Mouse (Mus musculus): ENCODE data around the gene Pmpca. TPM values are rescaled to one million over a fixed set of nuclear protein-coding genes. Genes with fewer than 3 reads are reported as not detected.

Pmpca gene
- polyA plus RNA-seq, 1 experiment from 2014 or later = 132 TPM

DNA sequence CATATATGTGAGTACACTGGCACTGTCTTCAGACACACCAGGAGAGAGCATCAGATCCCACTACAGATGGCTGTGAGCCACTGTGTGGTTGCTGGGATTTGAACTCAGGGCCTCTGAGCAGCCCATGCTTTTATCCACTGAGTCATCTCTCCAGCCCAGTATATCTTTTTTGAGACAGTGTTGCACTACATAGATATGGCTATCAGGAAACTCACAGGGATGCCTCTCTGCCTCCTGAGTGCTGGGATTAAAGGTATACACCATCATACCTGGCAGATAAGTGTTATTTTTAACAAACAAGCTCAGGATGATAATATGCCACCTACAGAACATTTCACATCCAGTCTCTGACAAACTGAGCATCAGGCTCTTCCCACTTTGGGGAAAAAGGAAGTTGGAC, 27.9 kb downstream of the Pmpca start:
- Histone ChIP-seq H3K27me3 (ENCODE audit: insufficient read depth, poor library complexity, severe bottlenecking) (no peaks in the 10 kb centered on the region), H3K36me3 (peaks cover 100% of the 10 kb centered on the region), H3K27ac (no peak overlapping the region), H3K4me3 (no peak overlapping the region), H3K9me3 (no peaks in the 10 kb centered on the region), H3K4me1 (replicated peaks) (no peaks in the 10 kb centered on the region)
- DNase-seq (ENCODE audit: low spot score) = no peak

DNA sequence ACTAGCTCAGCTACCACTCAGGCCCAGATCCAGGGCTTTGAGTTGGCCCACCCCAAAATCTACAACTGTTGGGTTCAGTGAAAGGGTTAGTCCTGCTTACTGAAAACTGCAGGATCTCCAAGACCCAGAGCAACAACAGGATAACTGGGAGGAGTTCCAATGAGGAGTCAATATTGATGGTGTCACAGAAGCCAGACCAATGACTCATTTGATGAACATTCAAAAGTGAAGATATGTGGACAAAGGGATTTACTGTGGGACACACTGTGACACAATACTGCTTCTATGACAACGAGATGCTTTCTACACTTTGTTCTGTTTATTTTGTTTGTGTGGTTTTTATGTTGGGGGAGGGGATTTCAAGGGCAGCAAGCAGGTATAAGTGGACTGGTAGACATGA, 29.0 kb downstream of the Pmpca start:
- H3K4me3 ChIP-seq = no peak overlapping the region
- no peaks in the 10 kb centered on the region for H3K4me1 ChIP-seq (replicated peaks)
- no peaks in the 10 kb centered on the region for H3K27me3 ChIP-seq (ENCODE audit: insufficient read depth, poor library complexity, severe bottlenecking)
- WGBS = 94% methylated on average over 1 of the region's 1 CpGs
- no peaks in the 10 kb centered on the region for H3K9me3 ChIP-seq
- DNase-seq (ENCODE audit: low spot score) = no peak
- H3K36me3 ChIP-seq = peaks cover 100% of the 10 kb centered on the region
- no peak overlapping the region for H3K27ac ChIP-seq

DNA sequence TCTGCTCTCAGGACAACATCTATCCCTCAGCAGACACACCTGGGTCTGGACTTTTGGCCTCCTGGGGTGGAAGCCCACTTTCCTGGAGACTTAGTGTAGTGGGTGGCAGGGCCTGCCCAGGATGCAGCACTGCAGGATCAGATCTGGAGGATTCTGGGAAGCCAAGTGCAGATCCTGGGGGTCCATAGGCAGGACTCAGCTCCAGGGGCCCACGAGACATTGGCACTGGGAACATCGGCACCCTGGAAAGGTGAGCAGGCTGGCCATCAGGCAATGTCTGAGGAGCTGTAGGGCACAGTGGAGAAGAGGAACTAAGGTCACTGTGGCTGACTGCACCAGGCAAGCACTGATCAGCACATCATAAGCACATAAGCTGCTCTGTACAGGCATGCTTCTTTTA, 32.8 kb downstream of the Pmpca start:
- Histone ChIP-seq H3K36me3 (peaks cover 100% of the 10 kb centered on the region), H3K4me1 (replicated peaks) (no peaks in the 10 kb centered on the region), H3K27me3 (ENCODE audit: insufficient read depth, poor library complexity, severe bottlenecking) (no peaks in the 10 kb centered on the region), H3K27ac (no peak overlapping the region), H3K9me3 (no peaks in the 10 kb centered on the region), H3K4me3 (no peak overlapping the region)
- 96% methylated on average over 2 of the region's 2 CpGs for WGBS
- no peak for DNase-seq (ENCODE audit: low spot score)

DNA sequence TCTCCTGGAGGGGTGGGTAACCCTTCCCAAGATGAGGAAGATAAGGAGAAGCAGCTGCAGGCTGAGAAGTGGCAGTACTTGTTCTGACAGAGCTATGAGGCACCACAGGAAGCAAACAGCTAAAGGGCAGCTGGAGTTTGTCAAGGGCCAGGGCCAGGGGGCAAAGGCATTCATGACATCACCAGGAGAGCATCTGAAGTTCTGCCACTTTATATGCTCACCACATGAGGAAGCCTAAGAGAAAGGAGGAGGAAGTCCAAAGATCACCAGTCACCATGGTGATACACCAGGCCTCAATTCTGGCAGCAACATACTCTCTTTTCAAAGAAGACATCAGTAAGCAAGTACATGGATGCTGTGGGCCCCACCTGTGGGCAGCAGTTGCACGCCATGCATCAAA, 33.9 kb downstream of the Pmpca start:
- Histone ChIP-seq H3K4me1 (replicated peaks) (no peaks in the 10 kb centered on the region), H3K27me3 (ENCODE audit: insufficient read depth, poor library complexity, severe bottlenecking) (no peaks in the 10 kb centered on the region), H3K4me3 (no peak overlapping the region), H3K9me3 (no peaks in the 10 kb centered on the region), H3K36me3 (peaks cover 100% of the 10 kb centered on the region), H3K27ac (no peak overlapping the region)
- WGBS = 89% methylated on average over 1 of the region's 1 CpGs
- DNase-seq (ENCODE audit: low spot score) = no peak

DNA sequence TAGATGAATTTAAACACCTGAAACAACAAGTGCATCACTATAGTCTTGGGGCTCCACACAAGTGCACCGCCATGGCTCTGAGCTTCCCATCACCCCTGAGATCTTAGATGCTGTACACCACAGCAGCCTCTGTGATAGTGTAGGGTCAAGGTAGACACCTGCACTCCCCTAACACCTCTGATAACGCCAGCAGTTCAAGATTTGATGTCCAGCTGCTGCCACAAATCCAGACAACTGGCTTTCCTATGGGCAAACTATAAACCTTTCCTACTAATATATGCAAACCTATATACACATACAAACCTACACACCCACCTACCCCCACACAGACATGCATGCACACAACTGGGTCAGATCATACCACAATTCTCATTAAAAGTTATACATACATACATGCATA, 35.4 kb downstream of the Pmpca start:
- Histone ChIP-seq H3K27me3 (ENCODE audit: insufficient read depth, poor library complexity, severe bottlenecking) (no peaks in the 10 kb centered on the region), H3K36me3 (peaks cover 100% of the 10 kb centered on the region)

DNA sequence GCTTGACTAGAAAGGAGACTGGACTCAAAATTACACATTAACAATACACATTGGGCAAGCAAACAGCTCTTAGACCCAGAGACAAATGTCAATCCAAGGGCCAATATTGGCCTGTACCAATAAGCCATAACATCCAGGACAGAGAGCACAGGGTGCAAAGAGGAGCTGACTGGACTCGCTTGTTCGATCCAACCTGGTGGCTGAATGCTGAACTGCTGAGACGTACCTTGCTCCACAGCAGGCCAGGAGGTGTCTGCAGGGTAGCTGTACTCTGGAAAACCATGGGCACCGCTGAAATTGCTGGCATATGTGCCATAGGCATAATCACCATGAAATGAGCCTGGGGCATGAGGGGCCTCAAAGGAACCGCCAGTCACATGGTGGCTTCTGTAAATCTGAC, 40.7 kb downstream of the Pmpca start:
- H3K27me3 ChIP-seq (ENCODE audit: insufficient read depth, poor library complexity, severe bottlenecking) = no peaks in the 10 kb centered on the region
- DNase-seq (ENCODE audit: low spot score) = no peak
- H3K36me3 ChIP-seq = peaks cover 100% of the 10 kb centered on the region
- no peak overlapping the region for H3K27ac ChIP-seq
- no peaks in the 10 kb centered on the region for H3K9me3 ChIP-seq
- H3K4me1 ChIP-seq (replicated peaks) = no peaks in the 10 kb centered on the region
- 90% methylated on average over 5 of the region's 5 CpGs for WGBS
- no peak overlapping the region for H3K4me3 ChIP-seq

More for the DNA sequence above, 35.4 kb downstream of the Pmpca start:
- Histone ChIP-seq H3K4me3 (no peak overlapping the region), H3K9me3 (no peaks in the 10 kb centered on the region), H3K4me1 (replicated peaks) (no peaks in the 10 kb centered on the region), H3K27ac (no peak overlapping the region)
- DNase-seq (ENCODE audit: low spot score) = no peak
- 93% methylated on average over 2 of the region's 2 CpGs for WGBS

DNA sequence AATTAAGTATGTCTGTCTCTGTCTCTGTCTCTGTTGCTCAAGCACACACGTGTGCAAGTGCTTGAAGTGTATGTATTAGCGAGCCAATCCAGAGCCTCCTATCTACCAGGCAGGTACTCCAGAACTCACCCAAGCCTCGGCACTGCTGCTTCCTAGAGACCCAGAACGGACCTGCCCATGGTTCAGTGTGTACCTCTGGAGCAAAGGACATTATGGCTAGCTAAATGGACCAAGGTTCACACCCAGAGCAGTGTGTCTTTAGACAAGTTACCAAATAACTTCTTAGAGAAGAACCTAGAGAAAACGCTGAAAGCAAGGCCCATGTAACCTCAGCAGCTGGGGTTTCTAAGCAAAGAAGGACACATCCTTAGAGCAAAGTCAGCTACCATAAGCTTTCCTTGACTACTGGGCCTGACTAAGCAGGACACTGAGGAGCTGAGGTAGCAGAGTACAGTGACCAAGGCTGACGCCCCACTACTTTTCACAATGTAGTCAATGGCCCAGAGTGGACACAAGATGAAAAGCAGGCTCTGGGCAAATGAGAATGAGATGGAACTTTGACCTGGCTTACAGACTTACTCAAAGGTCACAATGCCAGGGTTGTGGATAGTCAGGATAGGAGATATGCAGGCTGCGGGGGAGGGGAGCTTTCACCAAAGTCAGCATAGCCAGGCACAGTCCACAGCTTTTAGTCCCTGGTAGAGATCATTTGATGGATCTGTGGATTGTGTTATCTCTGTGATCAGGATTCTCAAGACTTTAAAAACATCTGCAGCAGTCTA, 45.8 kb downstream of the Pmpca start:
- no peak for DNase-seq (ENCODE audit: low spot score)
- 89% methylated on average over 7 of the region's 7 CpGs for WGBS
- no peak overlapping the region for H3K4me3 ChIP-seq
- H3K9me3 ChIP-seq = no peaks in the 10 kb centered on the region
- H3K27ac ChIP-seq = no peak overlapping the region
- no peaks in the 10 kb centered on the region for H3K27me3 ChIP-seq (ENCODE audit: insufficient read depth, poor library complexity, severe bottlenecking)
- peaks cover 9% of the 10 kb centered on the region for H3K4me1 ChIP-seq (replicated peaks)
- H3K36me3 ChIP-seq = peaks cover 92% of the 10 kb centered on the region

DNA sequence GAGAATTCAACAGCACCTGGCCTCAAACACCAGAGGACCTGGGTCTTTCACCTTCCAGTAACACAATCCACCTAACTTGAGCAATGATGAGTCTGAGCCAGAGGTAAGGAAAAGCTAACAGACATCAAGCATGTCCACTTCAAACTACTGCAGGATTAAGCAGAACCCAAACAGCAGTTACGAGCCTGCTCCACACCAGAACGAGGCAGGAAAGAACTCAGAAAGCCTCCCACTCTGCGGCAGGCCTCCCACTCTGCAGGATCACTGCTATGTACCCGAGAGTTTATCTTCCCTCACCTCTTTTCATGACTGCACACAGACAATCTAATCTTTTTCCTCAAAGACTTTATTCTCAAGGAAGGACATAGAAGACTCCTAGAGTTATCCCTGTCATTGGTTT, 48.1 kb downstream of the Pmpca start:
- no peaks in the 10 kb centered on the region for H3K27me3 ChIP-seq (ENCODE audit: insufficient read depth, poor library complexity, severe bottlenecking)
- no peak overlapping the region for H3K4me3 ChIP-seq
- DNase-seq (ENCODE audit: low spot score) = no peak
- H3K4me1 ChIP-seq (replicated peaks) = peaks cover 9% of the 10 kb centered on the region
- H3K9me3 ChIP-seq = no peaks in the 10 kb centered on the region
- H3K36me3 ChIP-seq = peaks cover 89% of the 10 kb centered on the region
- 78% methylated on average over 4 of the region's 4 CpGs for WGBS
- no peak overlapping the region for H3K27ac ChIP-seq

DNA sequence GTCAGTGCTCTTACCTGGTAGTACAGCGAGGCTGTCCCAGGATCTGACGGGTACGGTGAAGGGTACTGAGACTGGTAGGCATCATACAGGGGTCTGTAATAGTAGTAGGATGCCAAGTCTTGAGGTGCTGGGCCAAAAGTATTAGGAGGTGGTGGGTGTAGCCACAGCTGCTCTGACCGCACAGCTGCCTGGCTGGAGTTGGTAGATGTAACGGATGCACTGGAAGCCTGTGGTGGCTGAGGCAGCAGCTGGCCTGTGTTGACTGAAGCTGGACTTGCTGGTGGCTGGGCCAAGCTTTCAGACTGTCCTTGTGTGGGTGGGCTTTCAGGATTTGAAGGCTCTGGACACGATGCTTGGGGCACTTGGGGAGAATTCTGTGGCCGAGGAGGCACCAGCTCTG, 49.2 kb downstream of the Pmpca start:
- peaks cover 77% of the 10 kb centered on the region for H3K36me3 ChIP-seq
- 90% methylated on average over 7 of the region's 7 CpGs for WGBS
- H3K27ac ChIP-seq = no peak overlapping the region
- H3K4me1 ChIP-seq (replicated peaks) = peaks cover 16% of the 10 kb centered on the region
- no peak for DNase-seq (ENCODE audit: low spot score)
- H3K27me3 ChIP-seq (ENCODE audit: insufficient read depth, poor library complexity, severe bottlenecking) = no peaks in the 10 kb centered on the region
- H3K9me3 ChIP-seq = no peaks in the 10 kb centered on the region
- H3K4me3 ChIP-seq = no peak overlapping the region

DNA sequence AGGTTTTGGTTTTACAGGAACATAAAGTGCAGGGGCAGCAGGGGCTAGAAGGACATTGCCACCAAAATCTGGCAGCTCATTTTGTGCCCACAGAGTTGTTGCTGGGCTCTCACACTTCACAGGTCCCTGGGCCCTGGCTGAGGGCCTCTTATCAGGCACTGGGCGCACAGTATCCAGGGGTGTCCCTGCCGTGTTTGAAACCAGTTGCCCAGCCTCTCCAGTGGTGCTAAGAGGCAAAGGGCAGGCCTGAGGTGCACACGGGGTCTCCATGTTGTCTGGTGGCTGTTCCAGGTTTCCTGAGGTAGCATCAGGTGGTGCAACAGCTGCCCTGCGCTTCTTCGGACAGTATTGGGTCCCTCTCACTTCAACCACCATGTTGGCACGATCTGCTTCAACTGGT, 50.5 kb downstream of the Pmpca start:
- no peak for DNase-seq (ENCODE audit: low spot score)
- Histone ChIP-seq H3K4me3 (no peak overlapping the region), H3K27ac (no peak overlapping the region), H3K36me3 (peaks cover 64% of the 10 kb centered on the region), H3K4me1 (replicated peaks) (peaks cover 29% of the 10 kb centered on the region), H3K27me3 (ENCODE audit: insufficient read depth, poor library complexity, severe bottlenecking) (no peaks in the 10 kb centered on the region), H3K9me3 (no peaks in the 10 kb centered on the region)
- WGBS = 94% methylated on average over 6 of the region's 6 CpGs

DNA sequence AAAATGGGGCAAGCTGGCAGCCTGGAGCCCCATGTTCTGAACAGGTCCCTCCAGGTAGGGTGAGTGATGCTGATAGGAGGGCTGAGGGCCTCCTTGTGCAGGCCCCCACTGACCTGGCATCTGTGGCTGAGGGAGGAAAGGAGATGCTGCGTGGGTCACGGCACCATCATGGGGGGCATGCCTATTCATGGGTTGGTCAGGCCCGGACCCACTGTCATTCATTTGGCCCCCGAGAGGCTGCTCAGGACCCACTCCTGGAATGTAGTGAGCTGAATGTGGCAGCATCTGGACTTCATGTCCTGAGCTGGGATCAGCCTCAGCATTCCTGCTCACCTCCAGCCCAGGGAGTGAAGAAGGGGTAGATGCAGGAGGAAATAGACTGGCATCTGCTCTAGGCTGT, 52.1 kb downstream of the Pmpca start:
- WGBS = 95% methylated on average over 4 of the region's 4 CpGs
- Histone ChIP-seq H3K27ac (no peak overlapping the region), H3K4me1 (replicated peaks) (peaks cover 41% of the 10 kb centered on the region), H3K4me3 (no peak overlapping the region), H3K9me3 (no peaks in the 10 kb centered on the region), H3K27me3 (ENCODE audit: insufficient read depth, poor library complexity, severe bottlenecking) (no peaks in the 10 kb centered on the region), H3K36me3 (peaks cover 50% of the 10 kb centered on the region)
- no peak for DNase-seq (ENCODE audit: low spot score)

DNA sequence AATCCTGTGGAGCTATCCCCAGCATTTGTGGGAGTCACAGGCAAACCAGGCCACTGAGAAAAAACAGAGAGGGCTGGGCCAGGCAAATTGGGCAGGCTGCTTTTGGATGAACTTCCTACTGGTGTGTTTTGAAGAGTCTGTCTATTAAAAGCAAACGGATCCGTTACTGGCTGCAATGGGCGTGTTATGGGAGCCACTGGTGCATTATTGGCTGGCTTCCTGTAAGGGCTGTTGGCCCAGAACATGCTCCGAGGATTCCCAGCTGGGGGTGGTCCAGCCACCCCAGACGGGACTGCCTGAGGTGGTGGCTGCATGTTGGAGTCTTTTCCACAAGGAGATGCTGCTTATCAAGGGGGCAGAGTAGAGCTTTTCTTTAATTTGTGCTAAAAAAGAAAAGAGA, 52.5 kb downstream of the Pmpca start:
- no peak for DNase-seq (ENCODE audit: low spot score)

DNA sequence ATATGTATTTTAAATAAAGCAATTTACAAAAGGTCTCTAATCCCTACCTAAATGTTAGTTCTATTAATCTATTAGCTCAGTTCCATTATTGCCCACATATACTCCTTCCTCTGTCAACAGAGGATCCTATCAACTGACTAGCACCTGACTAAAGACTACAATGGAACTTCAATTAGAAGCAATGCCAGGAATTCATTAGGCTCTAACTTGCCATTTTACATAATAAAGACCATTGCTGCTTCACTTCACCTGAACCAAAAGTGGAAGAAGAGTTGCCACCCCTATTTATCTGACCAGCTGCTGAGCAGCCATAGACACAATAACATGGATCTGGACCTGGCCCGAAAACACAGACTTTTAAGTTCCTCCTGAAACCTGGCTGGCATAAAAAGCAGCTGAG, 53.7 kb downstream of the Pmpca start:
- H3K27ac ChIP-seq = no peak overlapping the region
- peaks cover 51% of the 10 kb centered on the region for H3K4me1 ChIP-seq (replicated peaks)
- no peaks in the 10 kb centered on the region for H3K27me3 ChIP-seq (ENCODE audit: insufficient read depth, poor library complexity, severe bottlenecking)
- no peak overlapping the region for H3K4me3 ChIP-seq
- WGBS = 73% methylated on average over 1 of the region's 1 CpGs
- DNase-seq (ENCODE audit: low spot score) = no peak
- H3K36me3 ChIP-seq = peaks cover 40% of the 10 kb centered on the region
- H3K9me3 ChIP-seq = no peaks in the 10 kb centered on the region

More for the DNA sequence above, 52.5 kb downstream of the Pmpca start:
- no peaks in the 10 kb centered on the region for H3K27me3 ChIP-seq (ENCODE audit: insufficient read depth, poor library complexity, severe bottlenecking)
- no peaks in the 10 kb centered on the region for H3K9me3 ChIP-seq
- 87% methylated on average over 5 of the region's 5 CpGs for WGBS
- no peak overlapping the region for H3K27ac ChIP-seq
- no peak overlapping the region for H3K4me3 ChIP-seq
- peaks cover 50% of the 10 kb centered on the region for H3K36me3 ChIP-seq
- H3K4me1 ChIP-seq (replicated peaks) = peaks cover 45% of the 10 kb centered on the region

DNA sequence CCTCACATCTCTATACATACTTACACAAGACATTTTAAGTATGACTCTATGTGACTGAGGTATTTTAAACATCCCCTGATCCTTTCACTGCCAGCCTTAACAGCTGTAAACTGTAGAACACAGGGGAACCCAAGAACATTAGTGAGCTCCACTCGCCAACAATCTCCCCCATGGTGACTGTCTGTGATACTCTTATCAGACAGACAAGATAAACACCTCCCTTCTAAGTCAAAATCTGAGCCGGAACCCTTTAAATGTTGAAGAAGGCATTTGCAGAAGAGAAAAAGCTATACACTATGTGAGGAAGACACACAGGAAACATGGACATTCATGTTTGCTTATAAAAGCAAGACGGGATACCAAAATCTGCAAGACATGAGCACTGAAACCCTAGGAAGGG, 54.7 kb downstream of the Pmpca start:
- WGBS = 57% methylated on average over 3 of the region's 3 CpGs
- Histone ChIP-seq H3K36me3 (peaks cover 30% of the 10 kb centered on the region), H3K4me1 (replicated peaks) (peaks cover 49% of the 10 kb centered on the region), H3K4me3 (peak overlapping the region; percentile 93), H3K27me3 (ENCODE audit: insufficient read depth, poor library complexity, severe bottlenecking) (no peaks in the 10 kb centered on the region), H3K9me3 (no peaks in the 10 kb centered on the region), H3K27ac (peak overlapping the region; percentile 12; the same call in 1 of the 2 replicates)
- no peak for DNase-seq (ENCODE audit: low spot score)

All from hindbrain, embryonic 10.5 days (tissue).